Mouse (Mus musculus) intestine, embryonic 16.5 days (tissue): ENCODE data around the gene Fam19a5. TPM values are rescaled to one million over a fixed set of nuclear protein-coding genes. Genes with fewer than 3 reads are reported as not detected.

Source experiments
- ATAC-seq: fragments of 200-750 bp; cut with Nextera tagmentation; 2 replicates; pipeline ENCODE4 v1.8.0; 2017; ENCODE audit warnings: moderate TSS enrichment, moderate library complexity
- H3K27ac ChIP-seq: fragments of 300-500 bp; sonication (generic); 2 replicates; pipeline ENCODE4 v1.5.1; 2014; ENCODE audit warnings: mild to moderate bottlenecking, low read length
- H3K27me3 ChIP-seq: fragments of 300-500 bp; sonication (generic); replicated peaks from 2 replicates; pipeline ENCODE4 v1.6.1; 2014; ENCODE audit warnings: low read length, control low read depth, mixed read lengths; ENCODE audit not compliant: control insufficient read depth, insufficient read depth
- H3K36me3 ChIP-seq: fragments of 300-500 bp; sonication (generic); 2 replicates; pipeline ENCODE4 v1.6.1; 2014; ENCODE audit warnings: low read length, control low read depth; ENCODE audit not compliant: control insufficient read depth, insufficient read depth
- H3K4me1 ChIP-seq: fragments of 300-500 bp; sonication (generic); 2 replicates; pipeline ENCODE4 v1.6.1; 2014; ENCODE audit warnings: low read length, control low read depth, mixed read lengths; ENCODE audit not compliant: control insufficient read depth, insufficient read depth
- H3K4me2 ChIP-seq: fragments of 300-500 bp; sonication (generic); 2 replicates; pipeline ENCODE4 v1.6.1; 2014; ENCODE audit warnings: low read depth, low read length, control low read depth
- H3K4me3 ChIP-seq: fragments of 300-500 bp; sonication (generic); 2 replicates; pipeline ENCODE4 v1.5.1; 2014; ENCODE audit warnings: mild to moderate bottlenecking, low read length
- H3K9ac ChIP-seq: fragments of 300-500 bp; sonication (generic); 2 replicates; pipeline ENCODE4 v1.6.1; 2014; ENCODE audit warnings: low read depth, low read length
- H3K9me3 ChIP-seq: fragments of 300-500 bp; sonication (generic); 2 replicates; pipeline ENCODE4 v1.6.1; 2016; ENCODE audit warnings: low read length, control low read depth; ENCODE audit not compliant: control insufficient read depth
- WGBS: fragments of 180-500 bp; shearing (Covaris S2); extraction: QIAGEN DNeasy Blood & Tissue Kit; methylation state at CpG from one replicate; pipeline ENCODE4 v1.1.7; 2014; 5-methylcytosine and 5-hydroxymethylcytosine counted together
- polyA plus RNA-seq: library from polyadenylated mRNA; unstranded; fragments of >200 nt; fragmentation: Nextera tagmentation; extraction: Ambion mirVana; gene quantifications from 2 replicates; pipeline ENCODE4 v1.2.1, GENCODE M21; 2015

Fam19a5 gene
- 2.0 and 2.1 TPM in 2 replicates for polyA plus RNA-seq

- H3K9me3 ChIP-seq, result no peaks in the 10 kb centered on the region
- no peak within 1 kb of the TSS for H3K27ac ChIP-seq
- H3K9ac ChIP-seq, result peak within 1 kb of the TSS; percentile 55
- peak within 1 kb of the TSS; percentile 87 for H3K4me2 ChIP-seq
- peaks cover 6% of the 10 kb centered on the region; the same call in 1 of the 2 replicates for H3K4me1 ChIP-seq
- peak within 1 kb of the TSS; percentile 57 for H3K4me3 ChIP-seq
- no peaks in the 10 kb centered on the region for H3K36me3 ChIP-seq
- ATAC-seq, result peak; percentile 71
- WGBS, result 2% methylated on average over 46 of the region's 67 CpGs
- H3K27me3 ChIP-seq, result peaks cover 53% of the 10 kb centered on the region
Observed at GRCm38 (mm10) chr15:87543599-87544338, at the start of gene Fam19a5. Gene Fam19a5 (plus strand): TSS chr15:87544299.

GRCm38 (mm10) chr15:87501737-87502136, 42.4 kb upstream of the Fam19a5 start:
- 73% methylated on average over 3 of the region's 3 CpGs for WGBS
- H3K27me3 ChIP-seq, result no peaks in the 10 kb centered on the region
- ATAC-seq, result no peak
- no peak overlapping the region for H3K4me2 ChIP-seq
- H3K9me3 ChIP-seq, result no peaks in the 10 kb centered on the region
- H3K36me3 ChIP-seq, result no peaks in the 10 kb centered on the region
- no peaks in the 10 kb centered on the region for H3K4me1 ChIP-seq
- H3K27ac ChIP-seq, result no peak overlapping the region
- no peak overlapping the region for H3K4me3 ChIP-seq
- H3K9ac ChIP-seq, result no peak overlapping the region

GRCm38 (mm10) chr15:87507349-87507748, 36.8 kb upstream of the Fam19a5 start:
- H3K4me3 ChIP-seq, result no peak overlapping the region
- no peak for ATAC-seq

GRCm38 (mm10) chr15:87510886-87511285, 33.2 kb upstream of the Fam19a5 start:
- Histone ChIP-seq H3K9me3 (no peaks in the 10 kb centered on the region), H3K4me2 (no peak overlapping the region), H3K36me3 (no peaks in the 10 kb centered on the region), H3K27ac (no peak overlapping the region), H3K9ac (no peak overlapping the region), H3K4me1 (no peaks in the 10 kb centered on the region), H3K4me3 (no peak overlapping the region), H3K27me3 (no peaks in the 10 kb centered on the region)
- ATAC-seq, result no peak
- 96% methylated on average over 4 of the region's 4 CpGs for WGBS

More at GRCm38 (mm10) chr15:87507349-87507748, 36.8 kb upstream of the Fam19a5 start:
- no peak overlapping the region for H3K27ac ChIP-seq
- 67% methylated on average over 3 of the region's 3 CpGs for WGBS
- H3K27me3 ChIP-seq, result no peaks in the 10 kb centered on the region
- no peaks in the 10 kb centered on the region for H3K4me1 ChIP-seq
- H3K4me2 ChIP-seq, result no peak overlapping the region
- no peak overlapping the region for H3K9ac ChIP-seq
- H3K9me3 ChIP-seq, result no peaks in the 10 kb centered on the region
- H3K36me3 ChIP-seq, result no peaks in the 10 kb centered on the region

- H3K9ac ChIP-seq, result no peak overlapping the region
- no peak overlapping the region for H3K27ac ChIP-seq
- H3K9me3 ChIP-seq, result no peaks in the 10 kb centered on the region
- no peaks in the 10 kb centered on the region for H3K36me3 ChIP-seq
- H3K27me3 ChIP-seq, result no peaks in the 10 kb centered on the region
- H3K4me3 ChIP-seq, result no peak overlapping the region
- no peak overlapping the region for H3K4me2 ChIP-seq
- no peak for ATAC-seq
- no peaks in the 10 kb centered on the region for H3K4me1 ChIP-seq
Observed at GRCm38 (mm10) chr15:87518161-87518560, 25.9 kb upstream of the Fam19a5 start.

GRCm38 (mm10) chr15:87529271-87529670, 14.8 kb upstream of the Fam19a5 start:
- no peaks in the 10 kb centered on the region for H3K4me1 ChIP-seq
- no peak overlapping the region for H3K4me3 ChIP-seq
- no peak overlapping the region for H3K9ac ChIP-seq
- H3K36me3 ChIP-seq, result no peaks in the 10 kb centered on the region
- 84% methylated on average over 4 of the region's 4 CpGs for WGBS
- no peaks in the 10 kb centered on the region for H3K27me3 ChIP-seq
- H3K9me3 ChIP-seq, result no peaks in the 10 kb centered on the region
- H3K27ac ChIP-seq, result no peak overlapping the region
- H3K4me2 ChIP-seq, result no peak overlapping the region
- no peak for ATAC-seq

- peaks cover 39% of the 10 kb centered on the region for H3K27me3 ChIP-seq
- WGBS, result 58% methylated on average over 1 of the region's 1 CpGs
Observed at GRCm38 (mm10) chr15:87541656-87542055, 2.4 kb upstream of the Fam19a5 start.

GRCm38 (mm10) chr15:87544401-87545129, 466 bp downstream of the Fam19a5 start:
- under 1% methylated on average over 71 of the region's 84 CpGs for WGBS
- ATAC-seq, result peak; percentile 84
- H3K9me3 ChIP-seq, result no peaks in the 10 kb centered on the region
- H3K4me2 ChIP-seq, result peak overlapping the region; percentile 87
- H3K27ac ChIP-seq, result no peak overlapping the region
- peak overlapping the region; percentile 57 for H3K4me3 ChIP-seq
- peak overlapping the region; percentile 55 for H3K9ac ChIP-seq
- peaks cover 57% of the 10 kb centered on the region for H3K27me3 ChIP-seq
- no peaks in the 10 kb centered on the region for H3K36me3 ChIP-seq
- peaks cover 6% of the 10 kb centered on the region; the same call in 1 of the 2 replicates for H3K4me1 ChIP-seq

More at GRCm38 (mm10) chr15:87541656-87542055, 2.4 kb upstream of the Fam19a5 start:
- Histone ChIP-seq H3K9me3 (no peaks in the 10 kb centered on the region), H3K4me2 (no peak overlapping the region), H3K9ac (no peak overlapping the region), H3K27ac (no peak overlapping the region), H3K4me1 (peaks cover 6% of the 10 kb centered on the region; the same call in 1 of the 2 replicates), H3K4me3 (no peak overlapping the region), H3K36me3 (no peaks in the 10 kb centered on the region)
- no peak for ATAC-seq

- H3K4me2 ChIP-seq, result peak overlapping the region; percentile 87
- 0 out of 2 replicates have a peak overlapping the region, but pooled peaks have one; percentile 55 for H3K9ac ChIP-seq
- H3K4me1 ChIP-seq, result peaks cover 6% of the 10 kb centered on the region; the same call in 1 of the 2 replicates
- no peaks in the 10 kb centered on the region for H3K9me3 ChIP-seq
- H3K36me3 ChIP-seq, result no peaks in the 10 kb centered on the region
- peak overlapping the region; percentile 57 for H3K4me3 ChIP-seq
- H3K27ac ChIP-seq, result no peak overlapping the region
- WGBS, result 10% methylated on average over 18 of the region's 18 CpGs
- peaks cover 57% of the 10 kb centered on the region for H3K27me3 ChIP-seq
- no peak; the same call in 1 of the 2 replicates for ATAC-seq
Observed at GRCm38 (mm10) chr15:87545130-87545642, 1.1 kb downstream of the Fam19a5 start.
